Mouse (Mus musculus) liver, postnatal 0 days (tissue): ENCODE data around the gene Gfral.
A peak's percentile ranks its signal among the peaks of the same experiment; 100 is the strongest.

Source experiments
- CTCF ChIP-seq: sonication (generic); IDR thresholded peaks from 2 replicates; pipeline ENCODE4 v1.5.1; 2016; ENCODE audit warnings: antibody characterized with exemption, low read depth
- EP300 ChIP-seq: IDR thresholded peaks from 2 replicates; pipeline ENCODE4 v1.6.1; 2016; ENCODE audit warnings: antibody characterized with exemption, low read depth, mild to moderate bottlenecking

- no peak for TF ChIP-seq EP300
- TF ChIP-seq CTCF: peak; percentile 85
Measured at GRCm38 (mm10) chr9:76236626-76237025, 23.2 kb upstream of the Gfral start.
